Comparison of ENCODE assay signal across 18 mouse cellular contexts in genomic region chr7:141016707-141017697, GRCm38 (mm10). TPM values are rescaled to one million over a fixed set of nuclear protein-coding genes. Genes with fewer than 3 reads are reported as not detected.
DNase-seq lines count a peak whose midpoint lies in the region; ATAC-seq and TF ChIP-seq lines count a peak whose summit lies in the region.
"Had no signal": no experiment of that assay in that cellular context is flagged by ENCODE, and none has a peak within 500 bp of the region (broad histone marks: within the 10 kb centered on the region; RNA-seq: fewer than 3 reads in every experiment).

No protein-coding gene starts in this region.

- no peak overlapping the region for H3K4me2 ChIP-seq in midbrain, postnatal 0 days (ENCODE audit: low read depth, low read length, poor library complexity, severe bottlenecking)
- H3K4me2 ChIP-seq in midbrain, embryonic 13.5 days (replicated peaks), result no peak overlapping the region
- H3K4me2 ChIP-seq: heart, embryonic 15.5 days; hindbrain, embryonic 14.5 days had no signal

- TF ChIP-seq CTCF in gastrocnemius, adult 2 months (IDR thresholded peaks at IDR 0.05), result no peak
- 0 out of 2 replicates have a peak, but pooled peaks have one; percentile 6 for TF ChIP-seq CTCF in midbrain, postnatal 0 days (IDR thresholded peaks at IDR 0.05)

- intact Hi-C loops in gastrocnemius, adult 2 months (cut with DNase I), result no loop called here

- H3K4me3 ChIP-seq in gastrocnemius, adult 2 months, result peak overlapping the region; percentile 9; the same call in 1 of the 2 replicates
- H3K4me3 ChIP-seq in midbrain, postnatal 0 days (ENCODE audit: low read depth, low read length), result no peak overlapping the region
- no peak overlapping the region for H3K4me3 ChIP-seq in midbrain, embryonic 13.5 days (replicated peaks)
- H3K4me3 ChIP-seq: heart, embryonic 15.5 days had no signal

- DNase-seq in gastrocnemius, adult 2 months, result no peak
- DNase-seq in gastrocnemius, postnatal 25 days, result no peak
- no peak for DNase-seq in midbrain, postnatal 0 days (ENCODE audit: low spot score)
- DNase-seq in adrenal gland, adult 2 months, result no peak
- DNase-seq in cerebellum, adult 11-12 months, result no peak
- no peak for DNase-seq in MN1 (ENCODE audit: low spot score)
- DNase-seq: adrenal gland, postnatal 36 days; cerebellum, adult 11 months; forebrain, postnatal 0 days; kidney, adult 8-10 months; thymus, postnatal 14 days had no signal

- no peaks in the 10 kb centered on the region for H3K4me1 ChIP-seq in midbrain, postnatal 0 days (ENCODE audit: insufficient read depth, low read length)
- H3K4me1 ChIP-seq in midbrain, embryonic 13.5 days (replicated peaks), result no peaks in the 10 kb centered on the region
- H3K4me1 ChIP-seq: heart, embryonic 15.5 days had no signal

- H3K27me3 ChIP-seq in midbrain, postnatal 0 days (ENCODE audit: insufficient read depth, low read length), result no peaks in the 10 kb centered on the region
- no peaks in the 10 kb centered on the region for H3K27me3 ChIP-seq in midbrain, embryonic 13.5 days
- H3K27me3 ChIP-seq: heart, embryonic 15.5 days had no signal

- no peak for ATAC-seq in midbrain, postnatal 0 days (ENCODE audit: low FRiP score)
- ATAC-seq in midbrain, embryonic 13.5 days, result no peak
- ATAC-seq in megakaryocyte, adult 5-6 weeks (ENCODE audit: poor library complexity, severe bottlenecking), result peak; percentile 75
- ATAC-seq: forebrain, postnatal 0 days had no signal

- no peaks in the 10 kb centered on the region for H3K9me3 ChIP-seq in midbrain, postnatal 0 days (ENCODE audit: low read length)
- H3K9me3 ChIP-seq in midbrain, embryonic 13.5 days, result no peaks in the 10 kb centered on the region
- H3K9me3 ChIP-seq: heart, embryonic 15.5 days had no signal

- WGBS in midbrain, postnatal 0 days, result 91% methylated on average over 10 of the region's 10 CpGs
- WGBS in midbrain, embryonic 13.5 days, result 90% methylated on average over 10 of the region's 10 CpGs

- no peak overlapping the region for H3K9ac ChIP-seq in midbrain, postnatal 0 days (replicated peaks; ENCODE audit: low read length, poor library complexity, severe bottlenecking)
- no peak overlapping the region for H3K9ac ChIP-seq in midbrain, embryonic 13.5 days (replicated peaks)
- H3K9ac ChIP-seq: forebrain, postnatal 0 days; heart, embryonic 15.5 days; hindbrain, embryonic 14.5 days had no signal

- H3K27ac ChIP-seq in gastrocnemius, adult 2 months, result 0 out of 2 replicates have a peak overlapping the region, but pooled peaks have one; percentile 31
- H3K27ac ChIP-seq in midbrain, postnatal 0 days (ENCODE audit: low read depth, low read length), result no peak overlapping the region
- H3K27ac ChIP-seq in midbrain, embryonic 13.5 days, result no peak overlapping the region
- H3K27ac ChIP-seq: heart, embryonic 15.5 days; hindbrain, embryonic 14.5 days had no signal

- no peaks in the 10 kb centered on the region for H3K36me3 ChIP-seq in midbrain, postnatal 0 days (ENCODE audit: insufficient read depth, low read length)
- H3K36me3 ChIP-seq in midbrain, embryonic 13.5 days, result no peaks in the 10 kb centered on the region
- H3K36me3 ChIP-seq: heart, embryonic 15.5 days had no signal

RNA-seq across cellular contexts. Expression of gene Ifitm6, which starts 0.7 kb away (rescaled TPM):
- total RNA-seq in gastrocnemius, adult 2 months (2021), result not detected
- total RNA-seq in gastrocnemius, postnatal 25 days (2021), result not detected
- total RNA-seq in midbrain, postnatal 0 days (2014; rRNA removed), result 0.99 and 1.1 TPM in 2 replicates
- 0.81 and 0.83 TPM in 2 replicates for polyA plus RNA-seq in midbrain, postnatal 0 days (2015; fragmentation: Nextera tagmentation; extraction: Ambion mirVana)
- polyA plus RNA-seq in midbrain, embryonic 13.5 days (2015; fragmentation: Nextera tagmentation; extraction: Ambion mirVana), result 0.51 and 0.54 TPM in 2 replicates
- 1,773 and 2,031 TPM in 2 replicates for total RNA-seq in megakaryocyte, adult 5-6 weeks (2015)
- 1,518 and 1,657 TPM in 2 replicates for total RNA-seq in megakaryocyte, adult 5-6 weeks (2017)
- under 1 TPM in 1 of 2 experiments, not detected in 1; 0.93 TPM for total RNA-seq in adrenal gland, adult 2 months (2021)
- polyA plus RNA-seq in adrenal gland, adult 2 months (2012; rRNA removed), result 0.39 and 1.2 TPM in 2 replicates
- polyA plus RNA-seq: stomach, embryonic 14.5 days had no signal

RNA-seq across cellular contexts. Expression of gene Ifitm3, which starts 6.4 kb away (rescaled TPM):
- total RNA-seq in gastrocnemius, adult 2 months (2021), result 10 to 100 TPM; 30.8 to 49.0 TPM
- total RNA-seq in gastrocnemius, postnatal 25 days (2021), result 10 to 100 TPM; 34.4 to 52.1 TPM
- total RNA-seq in midbrain, postnatal 0 days (2014; rRNA removed), result 22.5 and 39.3 TPM in 2 replicates
- 67.8 and 80.5 TPM in 2 replicates for polyA plus RNA-seq in midbrain, postnatal 0 days (2015; fragmentation: Nextera tagmentation; extraction: Ambion mirVana)
- polyA plus RNA-seq in midbrain, embryonic 13.5 days (2015; fragmentation: Nextera tagmentation; extraction: Ambion mirVana), result 22.6 and 26.2 TPM in 2 replicates
- 2,002 and 2,201 TPM in 2 replicates for total RNA-seq in megakaryocyte, adult 5-6 weeks (2015)
- total RNA-seq in megakaryocyte, adult 5-6 weeks (2017), result 715 and 839 TPM in 2 replicates
- 100 to 1,000 TPM; 102 to 148 TPM for total RNA-seq in adrenal gland, adult 2 months (2021)
- polyA plus RNA-seq in adrenal gland, adult 2 months (2012; rRNA removed), result 140 and 146 TPM in 2 replicates

RNA-seq across cellular contexts. Expression of gene Gm17387, which starts 11.9 kb away (rescaled TPM):
- not detected for total RNA-seq in gastrocnemius, adult 2 months (2021)
- not detected for total RNA-seq in gastrocnemius, postnatal 25 days (2021)
- not detected in 2 replicates for total RNA-seq in midbrain, postnatal 0 days (2014; rRNA removed)
- not detected in 2 replicates for polyA plus RNA-seq in midbrain, postnatal 0 days (2015; fragmentation: Nextera tagmentation; extraction: Ambion mirVana)
- not detected in 2 replicates for polyA plus RNA-seq in midbrain, embryonic 13.5 days (2015; fragmentation: Nextera tagmentation; extraction: Ambion mirVana)
- not detected in 2 replicates for total RNA-seq in megakaryocyte, adult 5-6 weeks (2015)
- total RNA-seq in megakaryocyte, adult 5-6 weeks (2017), result not detected in 2 replicates
- not detected for total RNA-seq in adrenal gland, adult 2 months (2021)
- not detected in 2 replicates for polyA plus RNA-seq in adrenal gland, adult 2 months (2012; rRNA removed)
- total RNA-seq: adrenal gland, postnatal 36 days; forebrain, postnatal 0 days; gastrocnemius, postnatal 4 days had no signal
- polyA plus RNA-seq: forebrain, postnatal 0 days; heart, embryonic 15.5 days; hindbrain, embryonic 14.5 days; limb, embryonic 14.5 days; stomach, embryonic 14.5 days had no signal

RNA-seq across cellular contexts. Expression of gene B4galnt4, which starts 43.9 kb away (rescaled TPM):
- total RNA-seq in gastrocnemius, adult 2 months (2021), result under 1 TPM; 0.17 to 0.18 TPM
- not detected for total RNA-seq in gastrocnemius, postnatal 25 days (2021)
- total RNA-seq in midbrain, postnatal 0 days (2014; rRNA removed), result 133 and 146 TPM in 2 replicates
- polyA plus RNA-seq in midbrain, postnatal 0 days (2015; fragmentation: Nextera tagmentation; extraction: Ambion mirVana), result 52.1 and 53.9 TPM in 2 replicates
- polyA plus RNA-seq in midbrain, embryonic 13.5 days (2015; fragmentation: Nextera tagmentation; extraction: Ambion mirVana), result 44.1 and 48.3 TPM in 2 replicates
- total RNA-seq in megakaryocyte, adult 5-6 weeks (2015), result 1.5 and 3.0 TPM in 2 replicates
- total RNA-seq in megakaryocyte, adult 5-6 weeks (2017), result 1.7 and 2.5 TPM in 2 replicates
- total RNA-seq in adrenal gland, adult 2 months (2021), result 1 to 10 TPM; 1.4 to 3.0 TPM
- 1.7 and 5.1 TPM in 2 replicates for polyA plus RNA-seq in adrenal gland, adult 2 months (2012; rRNA removed)

RNA-seq across cellular contexts. Expression of gene Ifitm1, which starts 50.0 kb away (rescaled TPM):
- total RNA-seq in gastrocnemius, adult 2 months (2021), result 1 to 10 TPM in 1 of 2 experiments, under 1 TPM in 1; 0.69 to 1.4 TPM
- under 1 TPM; 0.43 to 0.54 TPM for total RNA-seq in gastrocnemius, postnatal 25 days (2021)
- total RNA-seq in midbrain, postnatal 0 days (2014; rRNA removed), result 9.7 and 16.3 TPM in 2 replicates
- 14.6 and 21.2 TPM in 2 replicates for polyA plus RNA-seq in midbrain, postnatal 0 days (2015; fragmentation: Nextera tagmentation; extraction: Ambion mirVana)
- 10.2 and 10.3 TPM in 2 replicates for polyA plus RNA-seq in midbrain, embryonic 13.5 days (2015; fragmentation: Nextera tagmentation; extraction: Ambion mirVana)
- total RNA-seq in megakaryocyte, adult 5-6 weeks (2015), result 110 and 111 TPM in 2 replicates
- total RNA-seq in megakaryocyte, adult 5-6 weeks (2017), result 48.4 and 56.3 TPM in 2 replicates
- total RNA-seq in adrenal gland, adult 2 months (2021), result 10 to 100 TPM in 1 of 2 experiments, 1 to 10 TPM in 1; 7.6 to 14.6 TPM
- 23.9 and 29.4 TPM in 2 replicates for polyA plus RNA-seq in adrenal gland, adult 2 months (2012; rRNA removed)

Comparison
In these comparisons a context has a peak if more than half of its experiments do, and no peak if none do; other contexts are left out.
1. RNA of gene Ifitm6, which starts 0.7 kb away (total RNA-seq): 1,518 to 2,031 TPM in megakaryocyte, adult 5-6 weeks; 0.99 to 1.1 TPM in midbrain, postnatal 0 days, 0.93 TPM in adrenal gland, adult 2 months, not detected in gastrocnemius, postnatal 25 days and not detected in gastrocnemius, adult 2 months; every median in the first group is over 100 times any median in the second.
2. RNA of gene Ifitm3, which starts 6.4 kb away (total RNA-seq): 715 to 2,201 TPM in megakaryocyte, adult 5-6 weeks; 102 to 148 TPM in adrenal gland, adult 2 months, 34.4 to 52.1 TPM in gastrocnemius, postnatal 25 days, 30.8 to 49.0 TPM in gastrocnemius, adult 2 months and 22.5 to 39.3 TPM in midbrain, postnatal 0 days; every median in the first group is over 4 times any median in the second.